Mouse (Mus musculus): Measurements from ENCODE around the gene Trak2.
"Not testable (repeated sequence)": the region's sequence is repeated elsewhere in the genome, so short reads cannot be mapped to it uniquely, and the experiment has no call there.

The Trak2 gene

GRCm38 (mm10) chr1:58889826-58890546, 83.2 kb downstream of the Trak2 start:
- DNase-seq (ENCODE audit: low spot score), result no peak

- no peak for DNase-seq (ENCODE audit: low spot score)
These were observed 87.6 kb downstream of the Trak2 start for GRCm38 (mm10) chr1:58885646-58886045.

DNA sequence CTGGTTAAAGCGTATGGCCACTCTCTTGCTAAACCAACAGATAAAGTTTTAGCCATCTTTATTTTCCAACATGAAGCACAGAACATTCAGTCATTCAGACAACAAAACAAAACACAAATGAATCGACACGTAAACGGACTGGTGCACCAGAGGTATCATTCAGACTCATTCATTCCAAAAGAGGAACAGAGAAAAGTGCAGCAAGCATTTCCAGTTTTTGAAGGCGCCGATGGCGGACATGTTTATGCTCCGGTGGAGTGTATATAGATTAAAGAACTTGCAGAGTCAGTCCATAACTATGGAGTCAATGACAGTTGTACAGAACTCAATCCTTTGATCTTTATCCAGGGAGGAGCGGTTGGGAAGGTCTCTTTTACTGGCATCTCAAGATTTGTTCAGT, 90.0 kb downstream of the Trak2 start:
- not testable (repeated sequence) for DNase-seq (ENCODE audit: low spot score)

DNA sequence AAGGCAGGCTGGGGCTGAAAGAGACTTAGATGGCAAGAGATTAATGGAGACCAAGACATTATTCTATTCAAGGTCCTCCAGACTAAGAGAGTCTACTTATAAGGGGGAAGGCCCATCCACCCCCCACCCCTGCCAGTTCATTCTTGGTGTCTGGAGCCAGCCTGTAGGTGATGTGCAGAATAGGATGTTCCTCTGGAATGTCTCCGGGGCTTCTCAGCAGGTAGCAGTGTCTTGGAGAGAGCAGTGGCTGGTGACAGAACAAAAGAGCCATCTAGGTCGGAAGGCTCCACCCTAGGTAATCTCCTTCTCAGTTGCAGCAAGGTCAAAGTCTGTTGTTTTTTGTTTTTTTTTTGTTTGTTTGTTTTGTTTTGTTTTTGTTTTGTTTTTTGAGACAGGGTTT, 93.9 kb downstream of the Trak2 start:
- not testable (repeated sequence) for DNase-seq (ENCODE audit: low spot score)

DNA sequence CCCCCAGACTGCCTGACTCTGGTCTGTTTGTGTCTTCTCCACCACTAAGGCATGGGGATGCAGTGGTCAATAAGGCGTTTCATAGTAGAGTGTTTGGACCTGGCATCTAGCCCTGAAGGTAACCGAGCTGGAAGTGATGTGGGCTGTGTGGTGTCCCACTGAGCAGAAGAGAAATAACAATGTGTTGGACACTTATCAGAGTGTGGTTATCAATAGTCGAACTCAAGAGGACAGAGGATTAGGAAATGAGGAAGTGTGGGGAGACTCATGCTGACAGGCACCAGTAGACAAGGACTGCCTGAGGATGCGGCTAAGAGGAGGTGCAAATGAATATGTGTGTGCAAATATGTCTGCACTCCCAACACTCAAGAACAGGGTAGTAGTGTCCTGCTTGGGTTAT, 96.7 kb downstream of the Trak2 start:
- not testable (repeated sequence) for DNase-seq (ENCODE audit: low spot score)

- not testable (repeated sequence) for DNase-seq (ENCODE audit: low spot score)
These were observed 112.6 kb downstream of the Trak2 start for GRCm38 (mm10) chr1:58860586-58860985.

DNA sequence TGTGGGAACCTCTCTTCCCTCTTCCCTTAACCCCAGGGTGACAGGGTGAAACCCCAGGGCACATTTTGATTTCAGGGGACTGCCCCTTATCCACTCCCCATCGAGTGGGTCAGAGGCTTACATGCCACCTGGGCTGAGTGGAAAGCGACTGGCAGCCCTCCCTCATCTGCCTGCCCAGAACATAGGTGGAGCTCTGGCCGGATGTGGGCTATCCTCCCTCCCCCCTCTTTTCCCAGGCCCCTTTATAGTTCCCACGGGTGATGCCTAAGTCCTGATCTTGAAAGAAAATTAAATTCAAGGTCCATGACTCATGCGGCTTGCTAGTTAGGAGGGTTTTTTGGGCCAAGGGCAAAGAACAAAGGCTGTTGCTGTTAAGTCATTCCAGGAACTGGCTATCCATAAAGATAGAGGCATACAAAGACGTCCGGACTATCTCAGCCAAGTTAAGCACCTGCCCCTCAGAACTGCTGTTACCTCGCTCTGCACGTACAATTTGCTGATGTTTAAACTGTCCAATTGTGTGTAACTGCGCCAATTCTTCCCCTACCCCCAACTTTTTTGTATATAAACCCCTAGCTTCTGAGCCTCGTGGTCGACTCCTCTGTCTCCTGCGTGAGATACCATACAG, 113.4 kb downstream of the Trak2 start:
- DNase-seq (ENCODE audit: low spot score), result not testable (repeated sequence)

DNA sequence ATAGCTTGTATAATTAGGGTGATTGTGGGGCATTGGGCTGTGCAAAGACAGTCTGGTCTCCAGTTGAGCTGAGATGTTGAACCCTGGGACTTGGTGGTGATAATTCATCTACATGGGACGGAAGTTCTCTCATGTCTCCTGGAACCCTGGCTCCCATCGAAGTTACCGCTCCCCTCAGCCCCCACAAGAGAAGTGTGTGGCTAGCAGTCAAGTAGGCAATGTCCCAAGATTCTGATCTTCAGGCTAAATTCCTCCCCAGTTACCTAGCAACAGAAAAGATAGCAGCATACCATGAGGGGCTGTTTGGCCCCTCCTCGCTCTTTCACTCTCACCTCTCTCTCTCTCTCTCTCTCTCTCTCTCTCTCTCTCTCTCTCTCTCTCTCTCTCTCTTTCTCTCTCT, 114.1 kb downstream of the Trak2 start:
- not testable (repeated sequence) for DNase-seq (ENCODE audit: low spot score)

GRCm38 (mm10) chr1:58856811-58857210, 116.4 kb downstream of the Trak2 start:
- DNase-seq (ENCODE audit: low spot score), result not testable (repeated sequence)

Data from ovary, postnatal 10 days (tissue).